Mouse (Mus musculus) heart, adult 2 months (tissue): Measurements from ENCODE around the gene Rpgrip1. TPM values are rescaled to one million over a fixed set of nuclear protein-coding genes. Genes with fewer than 3 reads are reported as not detected.
A peak's percentile ranks its signal among the peaks of the same experiment; 100 is the strongest.

ENCODE experiments used
- DNase-seq, 2 experiments: peaks; one replicate each; pipeline ENCODE4 v3.0.0; 2021
- H3K27ac ChIP-seq: fragments of 200-600 bp; 2 replicates; pipeline ENCODE4 v1.8.1; 2022
- H3K27me3 ChIP-seq: fragments of 200-500 bp; 2 replicates; pipeline ENCODE4 v1.6.1; 2012; ENCODE audit warnings: mild to moderate bottlenecking, low read length, inconsistent platforms, mixed read lengths; ENCODE audit not compliant: control insufficient read depth, insufficient read depth
- H3K36me3 ChIP-seq: fragments of 200-500 bp; 2 replicates; pipeline ENCODE4 v1.6.1; 2012; ENCODE audit warnings: low read length, inconsistent platforms; ENCODE audit not compliant: control insufficient read depth, insufficient read depth
- H3K4me1 ChIP-seq: fragments of 200-500 bp; 2 replicates; pipeline ENCODE4 v1.6.1; 2011; ENCODE audit warnings: low read length; ENCODE audit not compliant: control insufficient read depth, insufficient read depth
- H3K4me3 ChIP-seq: fragments of 200-600 bp; 2 replicates; pipeline ENCODE4 v1.8.1; 2022
- H3K79me2 ChIP-seq: fragments of 200-500 bp; replicated peaks from 2 replicates; pipeline ENCODE4 v1.6.1; 2012; ENCODE audit warnings: mild to moderate bottlenecking, inconsistent platforms, low read length, moderate library complexity, mixed read lengths; ENCODE audit not compliant: control insufficient read depth, insufficient read depth
- H3K9ac ChIP-seq: fragments of 200-500 bp; 2 replicates; pipeline ENCODE4 v1.6.1; 2012; ENCODE audit warnings: low read depth, mild to moderate bottlenecking, control low read depth, inconsistent platforms, low read length, mixed read lengths
- CTCF ChIP-seq: fragments of 200-600 bp; IDR thresholded peaks from 2 replicates; pipeline ENCODE4 v1.8.1; 2022; ENCODE audit warnings: antibody characterized with exemption, mild to moderate bottlenecking, moderate library complexity
- EP300 ChIP-seq: fragments of 200-500 bp; IDR thresholded peaks from 2 replicates; pipeline ENCODE4 v1.6.1; 2011; ENCODE audit warnings: low read depth, low read length, control low read depth; ENCODE audit not compliant: insufficient read depth
- POLR2A ChIP-seq: fragments of 200-500 bp; IDR thresholded peaks from 2 replicates; pipeline ENCODE4 v1.6.1; 2011; ENCODE audit warnings: mild to moderate bottlenecking, low read depth, low read length, control low read depth; ENCODE audit not compliant: insufficient read depth
- WGBS: fragments of 180-500 bp; shearing (Covaris S2); methylation state at CpG from one replicate; pipeline ENCODE4 v1.1.7; 2018; 5-methylcytosine and 5-hydroxymethylcytosine counted together
- intact Hi-C: fragments of 180-260 bp; cut with DNase I; formaldehyde crosslinking; loops from one replicate; pipeline ENCODE4 v1.15.1; 2025
- polyA plus RNA-seq: library from polyadenylated mRNA; depleted of rRNA; stranded (reverse); fragments of >200 nt; gene quantifications from 2 replicates; pipeline ENCODE4 v1.2.3, GENCODE M21; 2012; rRNA removed
- total RNA-seq, 2 experiments: library from RNA; stranded (reverse); gene quantifications; 2 replicates each; pipeline ENCODE4 v1.2.3; 2021

Gene Rpgrip1
- total and polyA plus RNA-seq, 3 experiments, result 0.16 to 0.98 (median 0.23) TPM

GRCm38 (mm10) chr14:52198141-52198540 lies 87.6 kb downstream of the Rpgrip1 start:
- H3K36me3 ChIP-seq, result no peaks in the 10 kb centered on the region; the same call in 1 of the 2 replicates
- 23% methylated on average over 3 of the region's 3 CpGs for WGBS
- TF ChIP-seq EP300 (no peak), CTCF (no peak), POLR2A (no peak)

GRCm38 (mm10) chr14:52199412-52199811 lies 88.9 kb downstream of the Rpgrip1 start:
- TF ChIP-seq POLR2A (no peak), CTCF (no peak), EP300 (no peak)
- intact Hi-C loops, result loop anchor here (5.0 to 10.0 kb wide), 6 partner anchors 43 to 295 kb away; partner anchors contain the start of genes Chd8 and Hnrnpc
- Histone ChIP-seq H3K36me3 (no peaks in the 10 kb centered on the region; the same call in 1 of the 2 replicates), H3K79me2 (no peaks in the 10 kb centered on the region), H3K4me3 (no peak overlapping the region), H3K9ac (no peak overlapping the region), H3K4me1 (peaks cover 1% of the 10 kb centered on the region; the same call in 1 of the 2 replicates), H3K27me3 (no peaks in the 10 kb centered on the region), H3K27ac (no peak overlapping the region)
- 89% methylated on average over 4 of the region's 4 CpGs for WGBS
- no peak for DNase-seq

More at GRCm38 (mm10) chr14:52198141-52198540, 87.6 kb downstream of the Rpgrip1 start:
- no peak overlapping the region for H3K9ac ChIP-seq
- no peak for DNase-seq
- no peak overlapping the region; the same call in 1 of the 2 replicates for H3K27ac ChIP-seq
- H3K4me1 ChIP-seq, result peaks cover 1% of the 10 kb centered on the region; the same call in 1 of the 2 replicates
- intact Hi-C loops, result loop anchor here (5.0 to 10.0 kb wide), 6 partner anchors 44 to 293 kb away; partner anchors contain the start of genes Chd8 and Hnrnpc
- peak overlapping the region; percentile 99 for H3K4me3 ChIP-seq
- no peaks in the 10 kb centered on the region for H3K27me3 ChIP-seq
- H3K79me2 ChIP-seq, result no peaks in the 10 kb centered on the region

Other genes starting within 250 kb of the Rpgrip1 start
- gene Mettl17, start 225.9 kb upstream of the Rpgrip1 start, total RNA-seq, result 10 to 100 TPM; 20.1 to 20.7 TPM
- gene Mettl17, start 225.9 kb upstream of the Rpgrip1 start, polyA plus RNA-seq, result 21.1 and 24.8 TPM in 2 replicates
- gene Slc39a2, start 217.8 kb upstream of the Rpgrip1 start, total RNA-seq, result under 1 TPM; 0.16 to 0.25 TPM
- gene Slc39a2, start 217.8 kb upstream of the Rpgrip1 start, polyA plus RNA-seq, result 0.53 and 1.7 TPM in 2 replicates
- 1,000 to 10,000 TPM; 1,274 to 1,571 TPM for gene Ndrg2, start 196.5 kb upstream of the Rpgrip1 start, total RNA-seq
- 2,120 and 2,574 TPM in 2 replicates for gene Ndrg2, start 196.5 kb upstream of the Rpgrip1 start, polyA plus RNA-seq
- not detected for gene Tppp2, start 192.3 kb upstream of the Rpgrip1 start, total RNA-seq
- 0.16 and 0.32 TPM in 2 replicates for gene Tppp2, start 192.3 kb upstream of the Rpgrip1 start, polyA plus RNA-seq
- not detected for gene Rnase13, start 187.9 kb upstream of the Rpgrip1 start, total RNA-seq
- not detected in 2 replicates for gene Rnase13, start 187.9 kb upstream of the Rpgrip1 start, polyA plus RNA-seq
- 10 to 100 TPM; 27.2 to 27.8 TPM for gene Arhgef40, start 126.0 kb upstream of the Rpgrip1 start, total RNA-seq
- gene Arhgef40, start 126.0 kb upstream of the Rpgrip1 start, polyA plus RNA-seq, result 42.6 and 49.0 TPM in 2 replicates
- 1 to 10 TPM; 2.2 to 4.2 TPM for gene Tmem253, start 95.0 kb upstream of the Rpgrip1 start, total RNA-seq
- gene Tmem253, start 95.0 kb upstream of the Rpgrip1 start, polyA plus RNA-seq, result 2.8 and 3.8 TPM in 2 replicates
- gene Zfp219, start 90.0 kb upstream of the Rpgrip1 start, total RNA-seq, result 10 to 100 TPM; 26.8 to 30.0 TPM
- 38.6 and 42.0 TPM in 2 replicates for gene Zfp219, start 90.0 kb upstream of the Rpgrip1 start, polyA plus RNA-seq
- gene Olfr221, start 68.2 kb upstream of the Rpgrip1 start, total RNA-seq, result not detected
- not detected in 2 replicates for gene Olfr221, start 68.2 kb upstream of the Rpgrip1 start, polyA plus RNA-seq
- gene Hnrnpc, start 6.7 kb upstream of the Rpgrip1 start, total RNA-seq, result 100 to 1,000 TPM; 137 to 147 TPM
- 70.7 and 140 TPM in 2 replicates for gene Hnrnpc, start 6.7 kb upstream of the Rpgrip1 start, polyA plus RNA-seq
- gene Supt16, start 86.7 kb downstream of the Rpgrip1 start, total RNA-seq, result 10 to 100 TPM; 23.9 to 24.7 TPM
- 5.3 and 8.8 TPM in 2 replicates for gene Supt16, start 86.7 kb downstream of the Rpgrip1 start, polyA plus RNA-seq
- 10 to 100 TPM; 36.7 to 45.2 TPM for gene Chd8, start 147.1 kb downstream of the Rpgrip1 start, total RNA-seq
- 14.3 and 21.0 TPM in 2 replicates for gene Chd8, start 147.1 kb downstream of the Rpgrip1 start, polyA plus RNA-seq
- gene Tox4, start 168.4 kb downstream of the Rpgrip1 start, total RNA-seq, result 10 to 100 TPM; 32.8 to 37.5 TPM
- gene Tox4, start 168.4 kb downstream of the Rpgrip1 start, polyA plus RNA-seq, result 23.3 and 41.1 TPM in 2 replicates
- 1 to 10 TPM; 4.8 to 5.2 TPM for gene Rab2b, start 168.8 kb downstream of the Rpgrip1 start, total RNA-seq
- 6.9 and 10.1 TPM in 2 replicates for gene Rab2b, start 168.8 kb downstream of the Rpgrip1 start, polyA plus RNA-seq
- gene Mettl3, start 194.4 kb downstream of the Rpgrip1 start, total RNA-seq, result 10 to 100 TPM; 17.8 to 20.4 TPM
- gene Mettl3, start 194.4 kb downstream of the Rpgrip1 start, polyA plus RNA-seq, result 15.7 and 19.4 TPM in 2 replicates
- 1 to 10 TPM in 1 of 2 experiments, under 1 TPM in 1; 0.98 to 2.0 TPM for gene Sall2, start 218.1 kb downstream of the Rpgrip1 start, total RNA-seq
- gene Sall2, start 218.1 kb downstream of the Rpgrip1 start, polyA plus RNA-seq, result 1.6 and 2.3 TPM in 2 replicates
- gene Olfr1513, start 245.7 kb downstream of the Rpgrip1 start, total RNA-seq, result not detected
- not detected in 2 replicates for gene Olfr1513, start 245.7 kb downstream of the Rpgrip1 start, polyA plus RNA-seq